Mouse (Mus musculus) spleen, adult 2 months (tissue): Measurements from ENCODE around the gene Clec16a. TPM values are rescaled to one million over a fixed set of nuclear protein-coding genes. Genes with fewer than 3 reads are reported as not detected.

Source experiments
- DNase-seq, 2 experiments: peaks; one replicate each; pipeline versions ENCODE4 v3.0.0 to v3.0.0-alpha.2; 2012 to 2021; ENCODE audit warnings: low spot score in 2 of 2, low read depth in 1 of 2
- H3K27ac ChIP-seq: fragments of 200-500 bp; 2 replicates; pipeline ENCODE4 v1.5.1; 2012; ENCODE audit warnings: low read length, inconsistent platforms; ENCODE audit not compliant: insufficient read depth
- H3K27me3 ChIP-seq: fragments of 200-500 bp; 2 replicates; pipeline ENCODE4 v1.6.1; 2012; ENCODE audit warnings: mild to moderate bottlenecking, moderate library complexity, low read length, inconsistent platforms; ENCODE audit not compliant: control insufficient read depth, insufficient read depth
- H3K36me3 ChIP-seq: fragments of 200-500 bp; 2 replicates; pipeline ENCODE4 v1.6.1; 2012; ENCODE audit warnings: mild to moderate bottlenecking, low read length, inconsistent platforms; ENCODE audit not compliant: control insufficient read depth, insufficient read depth
- H3K4me1 ChIP-seq: fragments of 200-500 bp; 2 replicates; pipeline ENCODE4 v1.6.1; 2011; ENCODE audit warnings: inconsistent platforms; ENCODE audit not compliant: control insufficient read depth, insufficient read depth, insufficient read length
- H3K4me3 ChIP-seq: fragments of 200-500 bp; 2 replicates; pipeline ENCODE4 v1.5.1; 2011; ENCODE audit warnings: mild to moderate bottlenecking, inconsistent platforms; ENCODE audit not compliant: insufficient read depth, insufficient read length; ENCODE audit errors: extremely low read depth
- CTCF ChIP-seq: fragments of 200-500 bp; IDR thresholded peaks from 2 replicates; pipeline ENCODE4 v1.5.1; 2011; ENCODE audit warnings: mild to moderate bottlenecking, inconsistent platforms; ENCODE audit not compliant: insufficient read depth, insufficient read length, insufficient replicate concordance; ENCODE audit errors: extremely low read depth
- POLR2A ChIP-seq: fragments of 200-500 bp; IDR thresholded peaks from 2 replicates; pipeline ENCODE4 v1.6.1; 2011; ENCODE audit warnings: low read depth, low read length, inconsistent platforms
- WGBS: fragments of 180-500 bp; shearing (Covaris S2); methylation state at CpG from one replicate; pipeline ENCODE4 v1.1.7; 2018; 5-methylcytosine and 5-hydroxymethylcytosine counted together
- polyA plus RNA-seq: library from polyadenylated mRNA; depleted of rRNA; stranded (reverse); fragments of >200 nt; gene quantifications from 2 replicates; pipeline ENCODE4 v1.2.3, GENCODE M21; 2012

Clec16a gene
- polyA plus RNA-seq, 1 experiment = 8.2 TPM

DNA sequence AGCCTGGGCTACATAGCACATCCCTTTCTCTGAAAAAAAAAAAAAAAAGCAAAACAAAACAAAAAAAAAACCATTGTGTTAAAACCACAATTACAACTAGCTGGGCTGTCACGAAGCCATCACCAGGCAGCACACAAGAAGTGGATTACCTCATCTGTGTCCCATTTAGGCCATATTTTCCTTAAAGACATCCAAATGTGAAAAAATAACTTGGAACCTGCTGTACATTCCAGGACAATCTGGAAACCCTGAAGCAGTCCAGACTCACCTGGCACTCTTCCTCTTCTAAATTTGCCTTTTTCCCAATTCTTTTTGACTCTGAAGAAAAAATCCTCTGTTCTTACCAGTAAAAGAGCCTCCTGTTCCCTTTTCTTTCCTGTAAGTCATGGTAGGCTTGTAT is 166.4 kb downstream of the Clec16a start:
- no peaks in the 10 kb centered on the region for H3K36me3 ChIP-seq
- no peak overlapping the region for H3K4me3 ChIP-seq
- DNase-seq = no peak
- no peak overlapping the region for H3K27ac ChIP-seq
- WGBS = 81% methylated on average over 1 of the region's 1 CpGs
- no peaks in the 10 kb centered on the region for H3K27me3 ChIP-seq
- no peak for TF ChIP-seq CTCF
- TF ChIP-seq POLR2A = no peak
- no peaks in the 10 kb centered on the region for H3K4me1 ChIP-seq

DNA sequence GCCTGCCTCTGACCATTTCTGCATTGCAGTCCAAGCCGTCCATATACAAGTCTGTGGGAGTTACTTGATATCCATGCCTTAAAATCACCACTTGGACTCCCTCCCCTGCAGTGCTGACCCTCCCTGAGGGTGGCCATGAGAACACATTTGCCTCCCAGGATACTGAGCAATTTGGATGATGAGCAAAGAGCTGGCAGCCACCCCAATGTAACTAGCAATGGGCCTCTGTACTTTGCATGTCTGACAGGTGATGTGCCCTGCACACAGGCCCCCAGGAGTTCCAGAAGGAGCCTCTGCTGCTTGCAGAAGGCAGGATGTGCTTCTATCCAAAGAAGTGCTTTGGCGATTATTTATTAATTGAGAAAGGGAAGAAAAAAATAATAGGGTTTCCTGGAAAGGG is 167.9 kb downstream of the Clec16a start:
- Histone ChIP-seq H3K27me3 (no peaks in the 10 kb centered on the region), H3K4me1 (no peaks in the 10 kb centered on the region), H3K27ac (no peak overlapping the region), H3K36me3 (no peaks in the 10 kb centered on the region), H3K4me3 (no peak overlapping the region)
- WGBS = 66% methylated on average over 2 of the region's 2 CpGs
- DNase-seq = no peak
- no peak for TF ChIP-seq POLR2A
- no peak for TF ChIP-seq CTCF

DNA sequence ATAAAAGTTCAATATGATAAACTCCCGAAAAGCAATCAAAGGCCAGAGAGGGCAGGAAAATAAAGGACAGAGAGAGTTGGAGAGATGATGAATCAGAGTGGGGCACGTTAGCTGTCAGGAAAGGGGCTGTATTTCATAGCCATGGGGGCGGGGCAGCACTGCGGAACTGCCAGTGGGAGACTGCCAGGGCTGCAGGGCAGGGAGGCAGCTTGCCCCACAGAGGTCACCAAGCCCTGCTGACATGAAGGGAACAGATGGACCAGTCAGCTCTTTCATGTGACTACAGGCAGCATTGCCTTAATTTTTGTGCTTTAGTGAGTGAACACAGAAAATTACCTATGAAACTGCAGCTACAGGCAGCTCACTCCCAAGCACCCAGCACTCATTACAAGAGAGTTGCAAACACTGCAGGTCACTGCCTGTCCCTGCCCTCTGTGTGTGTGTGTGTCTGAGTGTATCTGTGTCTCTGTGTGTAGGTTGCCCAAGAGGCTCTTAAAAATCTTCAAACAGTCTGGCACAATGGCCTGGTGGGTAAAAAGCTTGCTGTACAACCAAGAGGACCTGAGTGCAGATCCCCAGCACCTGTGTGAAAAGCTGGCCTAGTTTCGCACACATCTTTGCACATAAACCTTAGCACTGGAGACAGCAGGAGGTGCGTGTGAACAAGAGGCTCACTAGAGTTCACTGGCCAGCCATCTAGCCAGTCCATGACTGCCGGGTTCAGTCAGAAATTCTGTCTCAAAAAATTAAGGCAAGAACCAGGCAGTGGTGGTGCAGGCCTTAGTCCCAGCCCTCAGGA is 168.5 kb downstream of the Clec16a start:
- Histone ChIP-seq H3K27ac (no peak overlapping the region), H3K4me1 (no peaks in the 10 kb centered on the region), H3K4me3 (no peak overlapping the region), H3K27me3 (no peaks in the 10 kb centered on the region), H3K36me3 (no peaks in the 10 kb centered on the region)
- 59% methylated on average over 7 of the region's 7 CpGs for WGBS
- TF ChIP-seq CTCF = no peak
- no peak for TF ChIP-seq POLR2A
- DNase-seq = no peak

DNA sequence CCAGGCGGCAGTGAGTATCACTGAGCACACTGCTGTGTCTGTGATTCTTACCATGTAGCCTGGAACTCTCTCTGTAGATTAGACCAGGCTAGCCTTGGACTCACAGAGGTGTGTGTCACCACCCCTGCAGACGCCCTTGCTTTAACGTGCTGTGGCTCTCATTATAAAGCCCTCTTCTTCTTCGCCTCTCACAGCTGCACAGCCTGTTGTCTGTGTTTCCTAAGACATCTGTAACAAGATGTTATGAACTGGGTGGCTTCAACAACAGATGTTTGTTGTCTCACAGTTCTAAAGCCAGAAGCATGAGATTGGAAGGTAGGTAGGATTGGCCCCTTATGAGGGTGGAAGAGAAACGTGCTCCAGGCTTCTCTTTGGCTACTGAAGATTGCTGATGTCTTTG is 170.1 kb downstream of the Clec16a start:
- no peak for DNase-seq
- Histone ChIP-seq H3K27ac (no peak overlapping the region), H3K36me3 (no peaks in the 10 kb centered on the region), H3K4me3 (no peak overlapping the region), H3K27me3 (no peaks in the 10 kb centered on the region), H3K4me1 (no peaks in the 10 kb centered on the region)
- TF ChIP-seq CTCF = no peak
- WGBS = 82% methylated on average over 5 of the region's 5 CpGs

DNA sequence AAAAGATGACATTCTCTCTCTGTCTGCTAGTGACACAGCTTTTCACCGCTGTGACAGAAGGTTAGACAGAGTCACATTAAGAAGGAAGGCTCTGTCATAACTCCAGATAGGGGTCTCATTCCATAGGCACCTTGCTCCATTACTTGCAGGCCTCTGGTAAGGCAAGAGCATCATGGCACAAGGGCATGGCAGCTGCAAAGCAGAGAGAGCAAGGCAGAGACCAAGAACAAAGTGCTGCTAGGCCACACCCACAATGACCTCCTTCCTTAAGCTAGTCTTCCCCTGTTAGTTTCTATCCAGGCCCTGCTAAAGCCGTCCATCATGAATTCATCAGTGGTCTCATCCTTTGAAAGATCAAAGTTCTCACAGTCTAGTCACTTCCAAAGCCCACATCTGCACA is 170.5 kb downstream of the Clec16a start:
- DNase-seq = no peak

DNA sequence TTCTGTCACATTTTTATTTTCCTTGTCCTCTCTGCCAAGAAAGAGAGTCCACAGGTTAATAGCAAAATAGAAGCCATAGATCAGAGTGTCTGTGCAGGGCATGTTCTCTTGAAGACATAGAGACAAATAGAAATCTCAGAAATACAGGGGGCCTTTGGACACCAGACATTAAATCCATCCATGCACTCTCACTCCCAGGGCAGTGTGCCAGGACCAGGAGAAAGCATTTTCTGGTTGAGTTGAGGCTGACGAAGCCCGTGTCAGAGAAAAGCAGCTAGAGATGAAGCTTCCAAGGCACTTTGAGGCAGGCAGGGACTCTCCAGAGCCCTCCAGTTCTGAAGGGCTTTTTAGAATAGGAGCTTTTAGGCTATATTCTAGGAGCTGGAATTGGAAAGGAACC is 171.6 kb downstream of the Clec16a start:
- TF ChIP-seq CTCF (no peak), POLR2A (no peak)
- 91% methylated on average over 2 of the region's 2 CpGs for WGBS
- no peaks in the 10 kb centered on the region for H3K36me3 ChIP-seq

More for the DNA sequence above, 170.5 kb downstream of the Clec16a start:
- no peaks in the 10 kb centered on the region for H3K36me3 ChIP-seq
- no peaks in the 10 kb centered on the region for H3K27me3 ChIP-seq
- no peak overlapping the region for H3K4me3 ChIP-seq
- WGBS = 97% methylated on average over 2 of the region's 2 CpGs
- no peak for TF ChIP-seq POLR2A
- TF ChIP-seq CTCF = no peak
- H3K4me1 ChIP-seq = no peaks in the 10 kb centered on the region
- H3K27ac ChIP-seq = no peak overlapping the region

DNA sequence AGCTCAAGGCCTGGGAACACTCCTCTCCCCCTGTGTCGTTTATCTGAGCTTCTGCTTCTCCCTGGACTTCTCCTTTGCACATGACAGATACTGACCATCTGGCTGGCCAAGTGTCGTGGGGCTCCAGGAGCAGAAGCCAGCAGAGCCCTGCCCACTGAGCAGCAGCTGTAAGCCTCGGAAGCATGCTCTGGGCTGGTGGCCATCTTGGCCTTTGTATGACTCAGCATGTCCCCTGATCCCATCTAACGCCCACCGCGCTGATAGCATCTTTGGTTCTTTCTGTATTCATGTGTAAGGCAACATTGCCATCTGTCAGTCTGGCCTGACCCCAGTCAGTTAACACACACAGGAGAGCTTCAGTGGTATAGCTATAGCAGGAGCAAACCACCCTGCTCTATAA is 174.8 kb downstream of the Clec16a start:
- no peak overlapping the region for H3K4me3 ChIP-seq
- 66% methylated on average over 6 of the region's 6 CpGs for WGBS
- no peaks in the 10 kb centered on the region for H3K36me3 ChIP-seq
- no peaks in the 10 kb centered on the region for H3K4me1 ChIP-seq
- no peak for DNase-seq
- TF ChIP-seq CTCF = no peak
- no peak for TF ChIP-seq POLR2A
- H3K27me3 ChIP-seq = no peaks in the 10 kb centered on the region
- H3K27ac ChIP-seq = no peak overlapping the region

More for the DNA sequence above, 171.6 kb downstream of the Clec16a start:
- Histone ChIP-seq H3K4me3 (no peak overlapping the region), H3K4me1 (no peaks in the 10 kb centered on the region), H3K27me3 (no peaks in the 10 kb centered on the region), H3K27ac (no peak overlapping the region)
- no peak for DNase-seq
